Mouse (Mus musculus) embryonic stem cell, embryonic (primary cell): ENCODE results near the gene Dnah6.

Experiments used
- CTCF ChIA-PET, 4 experiments: fragments of 300-600 bp in 2 of 4; fragments of 350-600 bp in 2 of 4; sonication (Branson Sonifier 250); formaldehyde crosslinking; loops; one replicate each; lab custom pipeline; 2022; ENCODE audit warnings: inconsistent platforms in 2 of 4; lab: Charles Lee
- POLR2A ChIA-PET, 4 experiments: fragments of 300-600 bp in 2 of 4; fragments of 350-600 bp in 2 of 4; sonication (Branson Sonifier 250); formaldehyde crosslinking; loops; one replicate each; lab custom pipeline; 2022; ENCODE audit warnings: antibody characterized with exemption in 4 of 4, inconsistent platforms in 1 of 4; lab: Charles Lee

The Dnah6 gene

DNA sequence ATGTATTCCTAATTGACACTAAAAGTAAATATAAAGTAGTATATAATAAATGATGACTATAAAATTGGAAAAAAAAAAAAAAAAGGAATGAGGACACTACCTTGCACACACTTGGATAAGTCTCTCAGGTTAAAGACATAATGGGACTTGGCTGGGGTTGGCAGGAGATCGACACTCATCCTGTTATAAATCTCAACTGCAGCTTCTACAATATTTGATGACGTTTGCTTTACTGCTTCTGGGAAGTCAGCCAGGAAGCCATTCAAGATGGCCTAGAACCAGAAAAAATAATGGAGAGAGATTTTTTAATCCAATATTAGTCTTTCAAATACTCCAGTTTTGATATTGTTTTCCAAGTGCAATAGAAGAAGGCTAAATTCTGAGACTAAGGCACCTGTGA is 108.1 kb downstream of the Dnah6 start:
- ChIA-PET CTCF (no interaction called here), POLR2A (no interaction called here)

DNA sequence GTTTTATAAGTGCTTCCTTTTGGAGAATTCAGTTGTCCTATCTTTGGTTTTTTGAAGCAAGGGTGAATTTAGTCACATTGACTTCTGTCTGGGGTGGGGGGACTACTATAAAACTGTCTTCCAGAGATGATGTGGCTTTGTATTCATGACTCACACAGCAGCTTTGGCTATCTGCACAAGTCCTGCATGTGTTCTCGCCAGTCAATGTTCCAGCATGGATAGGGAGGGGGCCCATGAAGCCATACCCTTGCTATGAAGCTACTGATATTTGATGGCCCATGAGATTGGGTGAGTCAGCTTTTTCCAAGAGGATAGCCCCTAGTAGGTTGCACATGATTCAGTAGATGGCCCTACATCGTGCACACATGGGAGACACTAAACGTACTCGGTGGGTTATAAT is 128.3 kb downstream of the Dnah6 start:
- POLR2A ChIA-PET: interaction anchor here in 1 of 4 experiments (0.7 kb wide), 1 partner anchor 80 kb away, joined by 3 read pairs; no protein-coding TSS in a partner anchor
- CTCF ChIA-PET: no interaction called here

DNA sequence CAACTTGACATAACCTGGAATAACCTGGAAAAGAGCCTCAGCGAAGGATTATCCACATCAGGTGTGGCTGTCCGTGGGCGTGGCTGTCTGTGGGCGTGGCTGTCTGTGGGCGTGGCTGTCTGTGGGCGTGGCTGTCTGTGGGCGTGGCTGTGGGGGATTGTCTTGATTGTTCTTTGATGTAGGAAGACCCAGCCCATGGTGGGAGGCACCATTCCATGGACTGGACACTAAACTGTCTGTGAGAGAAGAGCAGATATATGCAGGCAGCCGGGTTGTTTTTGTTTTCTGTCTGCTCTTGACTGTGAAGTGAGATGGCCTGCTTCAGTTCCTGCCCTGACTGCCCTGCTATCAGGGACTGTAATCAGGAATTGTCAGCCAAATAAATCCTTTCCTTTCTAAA is 130.6 kb downstream of the Dnah6 start:
- CTCF ChIA-PET: no interaction called here
- POLR2A ChIA-PET: no interaction called here

- ChIA-PET CTCF (no interaction called here), POLR2A (no interaction called here)
Observed at GRCm38 (mm10) chr6:73082571-73082970, 138.9 kb downstream of the Dnah6 start.

GRCm38 (mm10) chr6:73072093-73072786 is 149.2 kb downstream of the Dnah6 start:
- CTCF ChIA-PET: no interaction called here
- POLR2A ChIA-PET: interaction anchor here in 1 of 4 experiments (0.6 kb wide), 1 partner anchor 31 kb away, joined by 3 read pairs; no protein-coding TSS in a partner anchor

GRCm38 (mm10) chr6:73071214-73071613 is 150.2 kb downstream of the Dnah6 start:
- CTCF ChIA-PET: interaction anchor here in 2 of 4 experiments (0.6 to 0.7 kb wide), 2 partner anchors 112 to 133 kb away, joined by 3 to 6 read pairs; no protein-coding TSS in a partner anchor
- POLR2A ChIA-PET: interaction anchor here in 1 of 4 experiments (1.2 kb wide), 1 partner anchor 58 kb away, joined by 5 read pairs; no protein-coding TSS in a partner anchor

- CTCF ChIA-PET: interaction anchor here in 2 of 4 experiments (0.6 to 0.7 kb wide), 3 partner anchors 112 to 406 kb away, joined by 3 to 6 read pairs (median 3); no protein-coding TSS in a partner anchor
- POLR2A ChIA-PET: interaction anchor here in 1 of 4 experiments (0.6 to 1.2 kb wide), 2 partner anchors 58 to 1521 kb away, joined by 5 read pairs; no protein-coding TSS in a partner anchor
Observed at GRCm38 (mm10) chr6:73070663-73071062, 150.8 kb downstream of the Dnah6 start.

DNA sequence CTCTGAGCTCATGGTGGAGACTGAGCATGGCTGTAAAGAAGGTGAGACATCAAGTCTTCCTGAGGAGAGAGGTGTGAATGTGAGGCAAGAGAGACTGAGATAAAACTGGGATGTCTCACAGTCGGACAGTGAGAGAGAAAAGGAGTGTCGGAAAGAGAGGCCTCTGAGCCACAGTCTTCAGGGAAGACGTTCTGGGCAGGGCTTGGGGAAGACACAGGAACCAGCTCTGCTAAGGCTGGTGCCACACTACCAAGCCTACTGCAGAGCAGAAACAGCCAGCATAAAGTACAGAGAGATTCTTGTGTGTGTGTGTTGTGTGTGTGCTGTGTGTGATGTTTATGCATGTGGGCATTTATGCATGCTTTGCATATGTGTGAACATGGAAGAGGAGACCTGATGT is 156.9 kb downstream of the Dnah6 start:
- ChIA-PET CTCF (no interaction called here), POLR2A (interaction anchor here in 1 of 4 experiments (0.7 kb wide), 1 partner anchor 16 kb away, joined by 3 read pairs; no protein-coding TSS in a partner anchor)

DNA sequence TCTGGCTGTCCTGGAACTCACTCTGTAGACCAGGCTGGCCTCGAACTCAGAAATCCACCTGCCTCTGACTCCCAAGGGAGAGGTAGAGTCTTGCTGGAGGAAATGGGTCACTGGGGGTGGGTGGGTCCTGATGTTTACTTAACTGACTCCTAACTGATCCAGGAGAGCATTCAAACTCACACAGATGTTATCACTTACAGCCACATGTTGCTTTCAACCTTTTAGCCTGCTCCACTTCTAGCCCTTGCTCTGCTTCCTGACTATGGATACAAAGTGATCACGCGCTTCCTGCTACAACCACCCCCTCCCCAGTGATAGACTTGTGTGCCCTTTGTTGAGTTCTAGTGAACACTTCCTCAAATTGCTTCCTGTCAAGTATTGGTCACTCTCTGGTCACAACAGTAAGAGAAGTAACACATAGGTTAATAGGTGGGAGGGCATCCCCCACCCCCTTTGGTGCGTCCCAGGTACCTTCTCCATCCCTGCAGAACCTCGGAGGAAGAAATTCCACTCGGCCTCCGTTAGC is 161.8 kb downstream of the Dnah6 start:
- POLR2A ChIA-PET: interaction anchor here in 1 of 4 experiments (0.6 kb wide), 1 partner anchor 72 kb away, joined by 3 read pairs; no protein-coding TSS in a partner anchor
- CTCF ChIA-PET: no interaction called here

DNA sequence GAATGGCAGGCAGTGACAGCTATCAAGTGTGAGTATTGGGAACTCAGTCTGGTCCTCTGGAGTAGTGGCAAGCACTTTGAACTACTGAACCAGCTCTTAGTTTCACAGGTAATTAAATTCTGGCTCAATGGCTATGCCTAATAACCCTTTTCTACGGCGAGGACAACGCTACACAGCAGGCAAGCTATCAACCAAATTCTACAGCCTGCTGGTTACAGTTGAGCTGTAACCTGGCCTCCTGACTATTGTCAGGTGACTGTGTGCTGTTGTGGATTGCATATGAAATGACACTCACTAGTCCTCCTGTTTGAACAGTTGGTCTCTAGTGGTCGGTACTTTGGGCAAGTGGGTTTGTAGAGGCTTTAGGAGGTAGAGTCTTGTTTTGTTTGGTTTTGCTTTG is 162.3 kb downstream of the Dnah6 start:
- ChIA-PET POLR2A (no interaction called here), CTCF (interaction anchor here in 1 of 4 experiments (0.6 kb wide), 1 partner anchor 400 kb away, joined by 13 read pairs; no protein-coding TSS in a partner anchor)

DNA sequence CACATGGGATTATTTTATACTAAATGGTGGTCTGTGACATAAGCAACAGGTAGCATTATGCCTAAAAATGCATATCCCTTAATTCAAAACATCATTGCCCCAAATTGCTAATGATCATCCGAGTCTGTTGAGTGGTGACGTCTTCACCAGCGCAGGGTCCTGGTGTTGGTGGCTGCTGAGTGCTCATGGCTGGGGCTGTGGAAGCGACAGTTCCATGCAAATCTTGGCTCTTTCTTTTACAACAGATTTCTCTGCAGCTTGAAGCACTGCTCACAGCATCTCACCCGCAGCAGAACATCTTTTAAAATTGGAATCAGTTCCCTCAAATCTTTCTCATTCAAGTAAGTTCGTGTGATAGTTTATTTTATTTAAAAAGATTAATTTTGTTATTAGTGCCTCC is 166.1 kb downstream of the Dnah6 start:
- CTCF ChIA-PET: interaction anchor here in 2 of 4 experiments (0.7 to 0.8 kb wide), 2 partner anchors 113 to 914 kb away, joined by 3 to 4 read pairs; no protein-coding TSS in a partner anchor
- POLR2A ChIA-PET: no interaction called here

DNA sequence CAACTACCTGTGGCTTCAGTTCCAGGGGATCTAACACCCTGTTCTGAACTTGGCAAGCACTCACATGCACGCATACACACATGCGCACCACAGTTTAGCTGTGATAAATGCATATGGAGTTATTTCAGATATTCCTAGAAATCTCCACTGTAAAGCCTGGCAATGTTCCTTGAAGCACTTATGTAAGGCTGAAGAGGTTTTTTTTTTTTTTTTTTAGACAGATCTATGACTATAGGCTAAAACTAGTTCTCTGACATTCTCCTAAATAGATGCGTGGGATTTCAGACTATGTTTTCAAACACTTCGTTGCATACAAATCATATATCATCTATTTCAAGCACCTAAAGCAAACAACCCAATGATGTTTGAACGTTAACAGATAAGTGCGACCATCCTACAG is 166.6 kb downstream of the Dnah6 start:
- CTCF ChIA-PET: interaction anchor here in 2 of 4 experiments (0.7 to 0.8 kb wide), 2 partner anchors 113 to 914 kb away, joined by 3 to 4 read pairs; no protein-coding TSS in a partner anchor
- POLR2A ChIA-PET: no interaction called here

DNA sequence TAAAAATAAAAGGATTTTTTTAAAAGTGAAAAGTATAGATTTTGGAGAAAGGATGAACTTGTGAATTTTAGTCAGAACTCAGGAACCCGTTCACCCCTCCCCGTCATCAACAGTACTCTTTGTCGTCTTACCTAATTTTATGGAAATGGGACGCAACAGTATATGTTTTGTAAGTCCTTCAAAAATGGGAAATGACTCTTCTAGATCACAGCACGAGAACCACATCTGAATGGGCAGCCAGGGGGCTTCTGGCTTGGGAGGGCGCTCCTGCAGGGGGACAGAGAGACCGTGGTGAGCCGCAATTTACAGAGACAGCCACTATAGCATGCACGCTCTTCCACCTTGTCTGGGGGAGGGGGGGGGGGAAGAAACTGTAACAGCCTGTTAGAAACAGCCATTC is 167.9 kb downstream of the Dnah6 start:
- ChIA-PET POLR2A (no interaction called here), CTCF (no interaction called here)

GRCm38 (mm10) chr6:73047259-73047658 is 174.2 kb downstream of the Dnah6 start:
- POLR2A ChIA-PET: no interaction called here

GRCm38 (mm10) chr6:73045944-73046343 is 175.5 kb downstream of the Dnah6 start:
- ChIA-PET POLR2A (interaction anchor here in 1 of 4 experiments (0.6 kb wide), 2 partner anchors 123 to 144 kb away, joined by 3 to 7 read pairs; no protein-coding TSS in a partner anchor), CTCF (no interaction called here)

More at GRCm38 (mm10) chr6:73047259-73047658, 174.2 kb downstream of the Dnah6 start:
- CTCF ChIA-PET: no interaction called here

DNA sequence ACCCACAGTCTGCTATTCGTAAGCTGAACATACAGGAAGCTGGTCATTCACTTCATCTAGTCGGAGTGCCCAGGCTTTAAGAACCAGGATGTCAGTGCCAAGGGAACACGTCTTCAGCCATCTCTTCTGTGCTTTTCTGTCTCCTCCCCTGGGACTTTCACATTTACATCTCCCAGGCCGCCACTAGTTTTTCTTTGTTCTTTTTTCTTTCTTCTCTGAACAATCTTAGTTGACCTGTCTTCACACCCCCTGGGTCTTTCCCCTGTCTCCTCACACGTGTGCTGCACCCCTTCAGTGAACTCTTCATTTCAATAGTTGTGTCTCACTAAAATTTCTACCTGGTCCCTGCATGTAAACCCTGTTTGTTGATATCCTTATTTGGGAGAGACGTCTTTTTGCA is 179.2 kb downstream of the Dnah6 start:
- POLR2A ChIA-PET: no interaction called here
- CTCF ChIA-PET: interaction anchor here in 1 of 4 experiments (0.6 to 0.7 kb wide), 2 partner anchors 172 to 269 kb away, joined by 3 read pairs; no protein-coding TSS in a partner anchor

DNA sequence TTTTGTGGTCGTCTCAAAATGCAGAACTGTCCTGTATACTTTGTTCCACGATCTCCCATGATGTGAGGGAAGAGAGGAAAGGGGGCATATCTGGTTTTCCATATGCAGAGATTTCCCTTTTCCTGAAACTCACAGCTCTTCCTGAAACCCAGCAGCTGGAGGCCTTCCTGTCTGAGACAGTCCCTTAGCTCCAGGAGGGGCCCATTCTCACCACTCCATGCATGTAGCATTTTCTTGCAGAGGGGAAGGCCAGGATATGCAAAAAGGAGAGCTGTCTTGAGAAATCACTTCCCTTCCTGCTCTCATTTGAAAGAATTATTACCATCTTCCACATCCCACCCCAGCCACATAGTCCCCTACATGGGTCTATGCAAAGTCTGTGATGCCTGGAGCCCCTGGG is 183.2 kb downstream of the Dnah6 start:
- CTCF ChIA-PET: no interaction called here
- POLR2A ChIA-PET: no interaction called here

GRCm38 (mm10) chr6:73028853-73029252 is 192.6 kb downstream of the Dnah6 start:
- CTCF ChIA-PET: no interaction called here
- POLR2A ChIA-PET: no interaction called here

DNA sequence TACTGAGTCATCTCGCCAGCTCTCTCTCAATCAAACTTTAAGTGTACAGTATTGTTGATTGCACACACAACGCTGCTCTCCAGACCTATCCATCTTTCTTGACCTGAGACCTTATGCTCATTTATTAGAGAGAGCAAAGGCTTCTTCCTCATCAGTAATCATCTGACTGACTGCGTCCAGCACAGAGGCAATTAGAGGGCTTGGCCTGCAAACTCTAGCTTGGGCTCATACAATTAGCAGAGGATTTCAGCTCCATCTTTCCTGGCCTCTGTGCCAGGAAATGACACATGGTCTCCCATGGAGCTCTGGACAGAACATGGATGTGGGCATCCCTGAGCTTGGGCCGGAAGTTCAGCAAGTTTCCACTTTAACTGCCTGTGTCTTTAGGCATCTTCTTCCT is 193.6 kb downstream of the Dnah6 start:
- POLR2A ChIA-PET: interaction anchor here in 2 of 4 experiments (0.5 to 1.5 kb wide), 2 partner anchors 12 to 69 kb away, joined by 3 to 4 read pairs; partner anchors contain the start of gene Tmsb10 (in 1 of the 2)

More for the DNA sequence above, 193.6 kb downstream of the Dnah6 start:
- CTCF ChIA-PET: interaction anchor here in 1 of 4 experiments (0.6 to 0.7 kb wide), 2 partner anchors 9 to 11 kb away, joined by 6 to 7 read pairs; no protein-coding TSS in a partner anchor
